ENCODE assay signal across 8 mouse cellular contexts in genomic region chr1:166002520-166003155, GRCm38 (mm10). TPM values are rescaled to one million over a fixed set of nuclear protein-coding genes. Genes with fewer than 3 reads are reported as not detected.
DNase-seq lines count a peak whose midpoint lies in the region; ATAC-seq and TF ChIP-seq lines count a peak whose summit lies in the region.

Gene Pou2f1, minus strand, starts transcription at chr1:166002678.

- no peaks in the 10 kb centered on the region for H3K36me3 ChIP-seq in kidney, embryonic 14.5 days (ENCODE audit: control insufficient read depth, insufficient read depth, low read length)
- no peaks in the 10 kb centered on the region for H3K36me3 ChIP-seq in limb, embryonic 15.5 days

- peak within 1 kb of the TSS; percentile 87 for H3K4me2 ChIP-seq in kidney, embryonic 14.5 days (replicated peaks; ENCODE audit: low read depth, low read length)
- peak within 1 kb of the TSS; percentile 92 for H3K4me2 ChIP-seq in limb, embryonic 15.5 days

- H3K27me3 ChIP-seq in kidney, embryonic 14.5 days (ENCODE audit: control insufficient read depth, insufficient read depth, low read length) = no peaks in the 10 kb centered on the region
- H3K27me3 ChIP-seq in limb, embryonic 15.5 days = no peaks in the 10 kb centered on the region

- H3K9ac ChIP-seq in kidney, embryonic 14.5 days (ENCODE audit: low read depth, low read length) = peak within 1 kb of the TSS; percentile 95
- H3K9ac ChIP-seq in limb, embryonic 15.5 days = peak within 1 kb of the TSS; percentile 82

- WGBS in kidney, embryonic 14.5 days = under 1% methylated on average over 58 of the region's 61 CpGs
- WGBS in limb, embryonic 15.5 days = under 1% methylated on average over 58 of the region's 61 CpGs

- peak within 1 kb of the TSS; percentile 79 for H3K27ac ChIP-seq in bone marrow macrophage, adult 2 months (ENCODE audit: insufficient read depth, low read depth, low read length)
- peak within 1 kb of the TSS; percentile 45; the same call in 1 of the 2 replicates for H3K27ac ChIP-seq in embryonic fibroblast, embryonic 13.5 days (ENCODE audit: insufficient read depth, low read length)
- peak within 1 kb of the TSS; percentile 87 for H3K27ac ChIP-seq in kidney, embryonic 14.5 days (ENCODE audit: low read depth, low read length)
- peak within 1 kb of the TSS; percentile 93 for H3K27ac ChIP-seq in limb, embryonic 15.5 days

- no peak for TF ChIP-seq POLR2A in bone marrow macrophage, adult 2 months (IDR thresholded peaks at IDR 0.05; ENCODE audit: borderline replicate concordance, low read depth, low read length)
- TF ChIP-seq POLR2A in embryonic fibroblast, embryonic 13.5 days (IDR thresholded peaks at IDR 0.05; ENCODE audit: low read depth, low read length) = peak; percentile 81

- no peaks in the 10 kb centered on the region for H3K9me3 ChIP-seq in kidney, embryonic 14.5 days (ENCODE audit: control insufficient read depth, low read length)
- no peaks in the 10 kb centered on the region for H3K9me3 ChIP-seq in limb, embryonic 15.5 days

- ATAC-seq in kidney, embryonic 14.5 days (ENCODE audit: low FRiP score, low TSS enrichment) = peak; percentile 94
- ATAC-seq in limb, embryonic 15.5 days (ENCODE audit: insufficient number of reproducible peaks, low FRiP score, low TSS enrichment, low read depth) = peak; percentile 91

- peak within 1 kb of the TSS; percentile 99 for H3K4me3 ChIP-seq in bone marrow macrophage, adult 2 months (ENCODE audit: insufficient read depth, low read length)
- H3K4me3 ChIP-seq in embryonic fibroblast, embryonic 13.5 days (ENCODE audit: insufficient read depth, low read length) = peak within 1 kb of the TSS; percentile 79
- peak within 1 kb of the TSS; percentile 82 for H3K4me3 ChIP-seq in kidney, embryonic 14.5 days (ENCODE audit: low read length)
- peak within 1 kb of the TSS; percentile 92 for H3K4me3 ChIP-seq in limb, embryonic 15.5 days

- peaks cover 16% of the 10 kb centered on the region for H3K4me1 ChIP-seq in bone marrow macrophage, adult 2 months (ENCODE audit: control insufficient read depth, insufficient read depth, low read length)
- H3K4me1 ChIP-seq in embryonic fibroblast, embryonic 13.5 days (ENCODE audit: control insufficient read depth, insufficient read depth, low read length) = peaks cover 2% of the 10 kb centered on the region; the same call in 1 of the 2 replicates
- peaks cover 25% of the 10 kb centered on the region for H3K4me1 ChIP-seq in kidney, embryonic 14.5 days (ENCODE audit: control insufficient read depth, insufficient read depth, low read length)
- peaks cover 11% of the 10 kb centered on the region; the same call in 1 of the 2 replicates for H3K4me1 ChIP-seq in limb, embryonic 15.5 days

- TF ChIP-seq CTCF in bone marrow macrophage, adult 2 months (IDR thresholded peaks at IDR 0.05; ENCODE audit: low read depth, low read length) = no peak
- TF ChIP-seq CTCF in embryonic fibroblast, embryonic 13.5 days (IDR thresholded peaks at IDR 0.05; ENCODE audit: borderline replicate concordance, insufficient read depth, low read length) = peak; percentile 21; the same call in 1 of the 2 replicates

- DNase-seq in A20 (ENCODE audit: low read depth, low spot score) = peak; percentile 100
- DNase-seq in heart, adult 9 months (ENCODE audit: low spot score in 2 of 2) = peak; percentile 96 to 97
- peak; percentile 93 to 94 for DNase-seq in monocyte, adult 2 months (ENCODE audit: low read depth in 1 of 2, low spot score in 2 of 2)
- DNase-seq in spleen, postnatal 36 days (ENCODE audit: low spot score in 2 of 2) = peak; percentile 97

RNA-seq across cellular contexts. Expression of gene Pou2f1, which starts in this region (rescaled TPM):
- polyA plus RNA-seq in bone marrow macrophage, adult 2 months (2012; ENCODE audit: insufficient read depth, insufficient read length, missing spikeins) = 10.0 and 12.3 TPM in 2 replicates
- 4.6 and 6.3 TPM in 2 replicates for polyA plus RNA-seq in embryonic fibroblast, embryonic 13.5 days (2011; ENCODE audit: insufficient read length, low read depth, missing spikeins)
- 25.4 and 32.6 TPM in 2 replicates for polyA plus RNA-seq in kidney, embryonic 14.5 days (2014; fragmentation: Nextera tagmentation; extraction: Ambion mirVana)
- polyA plus RNA-seq in limb, embryonic 15.5 days (2015; fragmentation: Nextera tagmentation; extraction: Ambion mirVana) = 8.1 and 9.5 TPM in 2 replicates

Comparison
In these comparisons a context has a peak if more than half of its experiments do, and no peak if none do; other contexts are left out.
1. Peak in every context shown above with its lines: DNase-seq, ATAC-seq, H3K4me3 ChIP-seq and H3K27ac ChIP-seq.